Mouse (Mus musculus) liver, embryonic 12.5 days (tissue): ENCODE measurements at regions not wholly inside any gene's neighbourhood (a gene's known extent, or its start where the extent isn't known, plus 50 kb on each side); places are given as distances from the start of the nearest gene placed in this dataset.
A peak's percentile ranks its signal among the peaks of the same experiment; 100 is the strongest.

Source experiments
- ATAC-seq: fragments of 200-750 bp; cut with Nextera tagmentation; 2 replicates; pipeline ENCODE4 v1.8.0; 2017; ENCODE audit warnings: moderate number of reproducible peaks, mild to moderate bottlenecking, moderate library complexity
- H3K27ac ChIP-seq: fragments of 300-500 bp; sonication (generic); 2 replicates; pipeline ENCODE4 v1.5.1; 2016; ENCODE audit warnings: mild to moderate bottlenecking
- H3K27me3 ChIP-seq: fragments of 300-500 bp; sonication (generic); replicated peaks from 2 replicates; pipeline ENCODE4 v1.6.1; 2016; ENCODE audit warnings: mild to moderate bottlenecking, moderate library complexity
- H3K36me3 ChIP-seq: fragments of 300-500 bp; sonication (generic); 2 replicates; pipeline ENCODE4 v1.6.1; 2016; ENCODE audit warnings: mild to moderate bottlenecking, moderate library complexity
- H3K4me1 ChIP-seq: fragments of 300-500 bp; sonication (generic); 2 replicates; pipeline ENCODE4 v1.6.1; 2016
- H3K4me2 ChIP-seq: fragments of 300-500 bp; sonication (generic); 2 replicates; pipeline ENCODE4 v1.6.1; 2016; ENCODE audit warnings: mild to moderate bottlenecking, moderate library complexity
- H3K4me3 ChIP-seq: fragments of 300-500 bp; sonication (generic); 2 replicates; pipeline ENCODE4 v1.5.1; 2016; ENCODE audit warnings: mild to moderate bottlenecking, moderate library complexity
- H3K9ac ChIP-seq: fragments of 300-500 bp; sonication (generic); 2 replicates; pipeline ENCODE4 v1.6.1; 2016; ENCODE audit warnings: mild to moderate bottlenecking, moderate library complexity
- H3K9me3 ChIP-seq: fragments of 300-500 bp; sonication (generic); replicated peaks from 2 replicates; pipeline ENCODE4 v1.6.1; 2016; ENCODE audit warnings: mild to moderate bottlenecking, moderate library complexity
- WGBS: fragments of 180-500 bp; shearing (Covaris S2); methylation state at CpG from one replicate; pipeline ENCODE4 v1.1.7; 2016; ENCODE audit not compliant: insufficient replicate concordance; 5-methylcytosine and 5-hydroxymethylcytosine counted together

DNA sequence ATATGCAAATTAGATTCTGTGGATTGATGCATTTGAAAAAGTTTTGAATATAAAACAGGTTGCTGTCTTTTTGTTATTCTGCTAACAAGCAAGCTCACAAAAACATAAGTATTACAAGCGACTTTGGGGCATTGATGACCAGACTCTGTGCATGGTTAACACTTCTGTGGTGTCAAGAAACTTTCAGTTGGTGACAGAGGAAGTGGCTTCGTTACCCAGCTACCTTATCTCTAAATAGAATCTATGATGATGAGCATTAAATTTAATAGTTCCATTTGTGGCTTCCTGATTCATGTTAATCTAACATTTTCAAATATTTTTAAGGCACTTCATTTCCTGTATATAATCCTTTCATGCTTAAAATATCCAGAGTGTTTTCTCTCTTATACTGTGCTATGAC, 100.8 kb downstream of the Tm2d1 start:
- H3K27me3 ChIP-seq, result no peaks in the 10 kb centered on the region
- H3K4me2 ChIP-seq, result no peak overlapping the region
- no peaks in the 10 kb centered on the region for H3K9me3 ChIP-seq
- 28% methylated on average over 2 of the region's 2 CpGs for WGBS
- H3K4me3 ChIP-seq, result no peak overlapping the region
- H3K9ac ChIP-seq, result no peak overlapping the region
- no peaks in the 10 kb centered on the region for H3K4me1 ChIP-seq
- ATAC-seq, result no peak
- H3K36me3 ChIP-seq, result no peaks in the 10 kb centered on the region
- H3K27ac ChIP-seq, result no peak overlapping the region

DNA sequence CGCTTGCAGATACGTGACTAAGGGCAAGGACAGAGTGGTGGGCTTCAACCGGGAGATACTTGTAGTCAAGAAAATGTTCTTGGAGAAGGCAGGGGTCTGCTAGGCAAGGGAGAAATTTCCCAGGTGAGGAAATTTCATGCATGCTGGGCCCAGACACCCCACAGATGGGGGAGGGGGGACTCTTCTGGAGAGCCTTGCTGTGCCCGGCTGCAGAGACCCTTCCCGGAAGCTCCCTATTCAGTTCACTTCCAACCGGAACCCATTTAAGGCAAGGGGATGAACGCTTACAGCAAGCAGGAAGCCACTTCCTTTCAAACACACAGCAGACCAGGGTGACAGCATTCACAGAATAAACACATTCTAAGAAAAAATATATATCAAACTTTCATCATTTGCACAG, 124.8 kb downstream of the Tm2d1 start:
- no peaks in the 10 kb centered on the region for H3K4me1 ChIP-seq
- no peak overlapping the region for H3K27ac ChIP-seq
- no peak overlapping the region for H3K4me3 ChIP-seq
- H3K9me3 ChIP-seq, result no peaks in the 10 kb centered on the region
- WGBS, result 63% methylated on average over 7 of the region's 7 CpGs
- H3K9ac ChIP-seq, result no peak overlapping the region
- no peaks in the 10 kb centered on the region for H3K27me3 ChIP-seq
- no peak overlapping the region for H3K4me2 ChIP-seq
- H3K36me3 ChIP-seq, result no peaks in the 10 kb centered on the region
- no peak for ATAC-seq

- no peak for ATAC-seq
- Histone ChIP-seq H3K4me2 (no peak overlapping the region), H3K27me3 (no peaks in the 10 kb centered on the region), H3K4me3 (no peak overlapping the region), H3K4me1 (no peaks in the 10 kb centered on the region), H3K27ac (no peak overlapping the region), H3K9me3 (no peaks in the 10 kb centered on the region), H3K36me3 (no peaks in the 10 kb centered on the region), H3K9ac (no peak overlapping the region)
- WGBS, result 80% methylated on average over 9 of the region's 9 CpGs
These were observed 125.4 kb downstream of the Tm2d1 start for GRCm38 (mm10) chr4:98257711-98258110.

DNA sequence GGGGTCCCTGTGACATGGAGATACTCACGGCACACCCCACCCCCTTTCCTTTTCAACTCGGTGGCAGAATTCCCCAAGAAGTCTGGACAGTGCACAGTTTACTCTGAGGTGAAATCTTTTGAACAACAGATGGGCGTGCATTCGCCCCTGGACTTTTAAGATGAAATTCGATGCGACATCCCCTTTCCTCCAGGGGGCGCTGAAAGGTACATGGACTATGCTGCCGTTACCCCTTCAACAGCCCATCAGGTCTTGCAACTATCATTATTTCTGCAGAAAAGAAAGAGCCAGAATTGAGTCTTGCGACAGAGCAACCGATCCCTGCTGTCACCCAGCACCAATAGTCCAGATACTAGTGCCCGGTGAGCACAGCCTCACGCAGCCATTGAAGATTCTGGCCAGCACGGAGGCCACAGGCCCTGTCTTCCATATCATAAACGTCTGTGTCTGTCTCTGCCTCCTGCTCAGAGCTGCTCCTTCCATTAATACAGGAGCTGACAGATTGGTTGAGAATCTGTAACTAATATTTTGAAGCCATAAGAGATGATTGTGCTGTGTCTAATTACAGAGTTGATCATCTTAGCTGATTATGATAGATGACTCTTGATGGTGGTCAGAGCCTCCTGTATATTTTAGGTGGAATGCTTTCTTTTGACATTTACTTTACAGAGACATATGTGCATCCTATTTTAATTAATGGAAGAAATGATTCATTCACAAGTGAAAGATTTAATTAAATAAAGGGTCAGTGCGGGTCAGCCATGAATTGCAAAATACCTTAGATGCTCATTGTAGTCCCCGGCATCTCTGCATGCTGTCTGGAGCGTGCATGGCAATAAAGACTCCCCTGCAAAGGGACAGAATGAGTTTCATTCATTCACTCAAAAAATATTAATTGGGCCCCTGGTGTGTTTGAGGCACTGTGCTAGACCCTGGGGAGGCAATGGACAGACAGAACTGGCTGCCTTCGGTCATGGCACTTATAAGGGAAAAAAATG, 128.0 kb downstream of the Tm2d1 start:
- Histone ChIP-seq H3K36me3 (no peaks in the 10 kb centered on the region), H3K27ac (no peak overlapping the region), H3K9ac (no peak overlapping the region), H3K4me3 (no peak overlapping the region), H3K9me3 (no peaks in the 10 kb centered on the region), H3K27me3 (no peaks in the 10 kb centered on the region), H3K4me2 (no peak overlapping the region), H3K4me1 (no peaks in the 10 kb centered on the region)
- no peak for ATAC-seq
- 58% methylated on average over 18 of the region's 18 CpGs for WGBS

DNA sequence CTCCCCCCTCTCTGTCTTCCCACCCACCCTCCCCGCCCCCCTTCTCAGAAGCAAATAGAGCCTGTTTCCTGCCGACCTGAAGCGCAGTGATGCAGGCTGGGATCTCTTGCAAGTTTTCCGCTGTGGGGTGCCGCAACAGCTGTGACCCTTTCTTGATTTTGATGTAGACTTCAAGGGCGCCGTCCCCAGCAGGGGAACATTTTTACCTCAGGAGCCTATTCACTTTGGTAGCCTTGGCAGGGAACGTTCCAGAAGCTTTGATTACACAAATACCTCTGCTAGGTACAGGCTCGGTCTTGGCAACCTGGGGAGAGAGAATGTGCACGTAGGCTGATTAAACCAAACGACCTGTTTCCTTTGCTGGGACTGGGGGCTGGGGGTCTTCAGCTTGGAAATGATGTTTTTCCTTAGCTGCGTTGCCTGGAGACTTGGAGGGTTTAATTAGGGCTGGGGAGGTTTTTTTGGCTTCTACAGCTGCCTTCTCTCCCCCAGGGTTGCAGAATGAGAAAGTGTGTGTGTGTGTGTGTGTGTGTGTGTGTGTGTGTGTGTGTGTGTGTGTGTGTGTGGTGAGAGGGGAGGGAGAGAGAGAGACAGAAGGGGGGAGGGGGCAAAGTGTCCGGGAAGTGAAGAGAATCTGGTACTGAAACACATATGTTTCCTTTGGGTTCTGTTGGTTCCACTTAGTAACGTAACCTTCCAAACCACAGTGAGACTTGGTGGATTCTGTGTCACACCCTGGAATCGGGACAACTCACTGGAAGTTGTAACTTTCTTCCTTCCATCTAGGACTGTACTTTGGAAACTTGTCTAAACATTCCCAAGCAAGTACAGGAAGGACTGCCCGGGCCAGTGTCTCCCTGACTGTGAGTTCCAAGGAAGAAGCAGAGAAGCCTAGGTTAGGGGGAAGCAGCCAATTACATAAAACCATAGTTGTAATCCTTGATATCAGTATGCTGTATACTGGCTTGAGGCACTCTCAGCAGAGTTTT, 138.9 kb downstream of the Tm2d1 start:
- Histone ChIP-seq H3K36me3 (no peaks in the 10 kb centered on the region), H3K9ac (no peak overlapping the region), H3K27me3 (peaks cover 8% of the 10 kb centered on the region; the same call in 1 of the 2 replicates), H3K4me3 (no peak overlapping the region), H3K4me2 (no peak overlapping the region), H3K27ac (no peak overlapping the region), H3K9me3 (no peaks in the 10 kb centered on the region), H3K4me1 (peaks cover 14% of the 10 kb centered on the region)
- WGBS, result 12% methylated on average over 15 of the region's 16 CpGs
- ATAC-seq, result no peak

- H3K4me3 ChIP-seq, result no peak overlapping the region
- ATAC-seq, result no peak; the same call in 1 of the 2 replicates
- 7% methylated on average over 6 of the region's 6 CpGs for WGBS
These were observed 139.6 kb downstream of the Tm2d1 start for GRCm38 (mm10) chr4:98243502-98243901.

GRCm38 (mm10) chr4:98241921-98242320, 141.2 kb downstream of the Tm2d1 start:
- no peaks in the 10 kb centered on the region for H3K9me3 ChIP-seq
- no peak overlapping the region for H3K9ac ChIP-seq
- no peaks in the 10 kb centered on the region for H3K36me3 ChIP-seq
- H3K4me1 ChIP-seq, result peaks cover 14% of the 10 kb centered on the region
- H3K27ac ChIP-seq, result no peak overlapping the region
- H3K4me3 ChIP-seq, result no peak overlapping the region
- 72% methylated on average over 2 of the region's 2 CpGs for WGBS
- H3K27me3 ChIP-seq, result peaks cover 8% of the 10 kb centered on the region; the same call in 1 of the 2 replicates
- no peak overlapping the region for H3K4me2 ChIP-seq
- no peak for ATAC-seq

More at GRCm38 (mm10) chr4:98243502-98243901, 139.6 kb downstream of the Tm2d1 start:
- Histone ChIP-seq H3K27me3 (peaks cover 8% of the 10 kb centered on the region; the same call in 1 of the 2 replicates), H3K36me3 (no peaks in the 10 kb centered on the region), H3K9me3 (no peaks in the 10 kb centered on the region), H3K9ac (no peak overlapping the region), H3K4me1 (peaks cover 14% of the 10 kb centered on the region), H3K4me2 (no peak overlapping the region), H3K27ac (no peak overlapping the region)

DNA sequence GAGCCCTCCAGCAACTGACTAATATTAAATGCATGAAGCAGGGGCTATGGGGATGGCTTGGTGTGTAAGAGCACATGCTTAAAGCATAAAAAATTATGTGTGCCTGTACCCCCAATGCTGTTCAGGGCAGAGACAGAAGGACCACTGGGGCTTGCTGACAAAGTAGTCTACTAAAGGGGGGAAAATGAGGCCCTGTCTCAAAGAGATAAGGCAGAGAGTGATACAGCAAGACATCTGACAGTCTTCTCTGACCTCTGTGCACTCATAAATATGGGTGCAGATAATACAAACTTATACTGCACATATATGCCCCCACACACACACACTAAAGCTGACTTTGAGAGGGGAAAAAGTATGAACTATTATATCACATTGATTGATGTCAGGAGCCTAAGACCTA, 142.8 kb downstream of the Tm2d1 start:
- Histone ChIP-seq H3K4me3 (no peak overlapping the region), H3K4me1 (peaks cover 14% of the 10 kb centered on the region), H3K9me3 (no peaks in the 10 kb centered on the region), H3K9ac (no peak overlapping the region), H3K27ac (no peak overlapping the region), H3K4me2 (no peak overlapping the region), H3K27me3 (peaks cover 8% of the 10 kb centered on the region; the same call in 1 of the 2 replicates), H3K36me3 (no peaks in the 10 kb centered on the region)
- ATAC-seq, result peak; percentile 85

- H3K9ac ChIP-seq, result no peak overlapping the region
- no peaks in the 10 kb centered on the region for H3K36me3 ChIP-seq
- no peaks in the 10 kb centered on the region for H3K27me3 ChIP-seq
- no peak for ATAC-seq
- H3K4me3 ChIP-seq, result no peak overlapping the region
- WGBS, result 62% methylated on average over 4 of the region's 4 CpGs
- H3K4me2 ChIP-seq, result no peak overlapping the region
- H3K9me3 ChIP-seq, result no peaks in the 10 kb centered on the region
- H3K4me1 ChIP-seq, result peaks cover 14% of the 10 kb centered on the region
- no peak overlapping the region for H3K27ac ChIP-seq
These were observed 145.0 kb downstream of the Tm2d1 start for GRCm38 (mm10) chr4:98238075-98238474.

DNA sequence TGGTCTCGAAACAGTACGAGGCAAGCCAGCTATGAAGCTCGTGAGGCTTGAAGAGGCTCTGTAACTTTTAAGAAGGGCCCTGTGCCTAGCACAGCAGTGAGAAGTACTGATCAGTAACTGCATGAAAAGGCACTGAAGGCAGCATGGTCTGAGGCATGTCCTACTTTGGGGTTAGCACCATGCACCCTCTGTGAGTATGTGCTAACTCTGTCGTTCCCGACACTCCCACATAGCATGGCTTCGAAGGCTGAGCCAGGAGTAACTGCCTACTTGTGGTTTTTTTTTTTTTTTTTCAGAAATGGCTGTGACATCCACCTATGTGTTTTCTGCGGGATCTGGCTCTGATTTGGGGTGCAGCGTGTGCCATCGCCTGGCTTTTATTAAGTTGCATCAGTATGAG, 145.6 kb downstream of the Tm2d1 start:
- no peak overlapping the region for H3K9ac ChIP-seq
- H3K9me3 ChIP-seq, result no peaks in the 10 kb centered on the region
- H3K4me3 ChIP-seq, result no peak overlapping the region
- no peaks in the 10 kb centered on the region for H3K36me3 ChIP-seq
- ATAC-seq, result no peak
- H3K4me1 ChIP-seq, result peaks cover 14% of the 10 kb centered on the region
- WGBS, result 73% methylated on average over 9 of the region's 9 CpGs
- no peaks in the 10 kb centered on the region for H3K27me3 ChIP-seq
- no peak overlapping the region for H3K4me2 ChIP-seq
- H3K27ac ChIP-seq, result no peak overlapping the region

DNA sequence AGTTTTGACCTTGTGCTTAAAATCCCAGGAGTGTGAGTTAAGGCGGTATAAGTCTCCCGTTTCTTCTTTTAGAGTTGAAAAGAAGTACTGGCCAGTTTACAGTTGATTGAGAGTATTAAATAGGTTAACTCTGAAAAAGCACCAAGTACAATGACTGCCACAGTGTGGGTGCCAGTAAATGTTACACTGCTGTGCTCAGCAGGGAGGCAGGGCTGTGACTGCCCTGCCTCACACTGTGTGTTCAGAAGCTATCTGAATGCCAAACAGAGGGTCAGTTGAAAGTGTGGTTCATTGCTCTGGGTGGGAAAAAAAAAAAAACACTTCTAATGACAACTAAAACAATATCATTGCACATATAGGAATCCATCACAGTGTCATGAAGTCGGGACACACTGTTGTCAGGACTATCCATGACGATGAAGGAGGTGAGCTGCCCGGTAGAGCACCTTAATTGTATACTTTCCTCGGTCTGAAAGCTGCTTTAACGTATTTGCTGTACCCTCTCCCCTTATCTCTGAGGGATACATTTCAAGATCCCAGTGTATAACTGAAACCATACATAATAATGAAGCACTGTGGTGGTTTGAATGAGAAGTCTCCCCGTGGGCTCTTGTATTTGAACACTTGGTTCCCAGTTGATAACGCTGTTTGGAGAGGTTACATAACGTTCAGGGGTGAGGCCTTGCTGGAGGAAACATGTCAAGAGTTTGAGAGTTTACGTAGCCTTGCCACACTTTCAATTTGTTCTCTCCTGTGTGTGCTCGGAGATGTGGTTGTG, 146.9 kb downstream of the Tm2d1 start:
- H3K4me1 ChIP-seq, result peaks cover 14% of the 10 kb centered on the region
- no peaks in the 10 kb centered on the region for H3K27me3 ChIP-seq
- H3K27ac ChIP-seq, result no peak overlapping the region
- no peaks in the 10 kb centered on the region for H3K9me3 ChIP-seq
- H3K4me3 ChIP-seq, result no peak overlapping the region
- WGBS, result 52% methylated on average over 12 of the region's 12 CpGs
- H3K4me2 ChIP-seq, result no peak overlapping the region
- ATAC-seq, result no peak
- H3K36me3 ChIP-seq, result no peaks in the 10 kb centered on the region
- H3K9ac ChIP-seq, result no peak overlapping the region
